Mouse (Mus musculus): ENCODE results near the gene Il23a. TPM values are rescaled to one million over a fixed set of nuclear protein-coding genes. Genes with fewer than 3 reads are reported as not detected.

Gene Il23a
- total and polyA plus RNA-seq, 3 experiments = 0.32 to 3.6 (median 0.49) TPM

DNA sequence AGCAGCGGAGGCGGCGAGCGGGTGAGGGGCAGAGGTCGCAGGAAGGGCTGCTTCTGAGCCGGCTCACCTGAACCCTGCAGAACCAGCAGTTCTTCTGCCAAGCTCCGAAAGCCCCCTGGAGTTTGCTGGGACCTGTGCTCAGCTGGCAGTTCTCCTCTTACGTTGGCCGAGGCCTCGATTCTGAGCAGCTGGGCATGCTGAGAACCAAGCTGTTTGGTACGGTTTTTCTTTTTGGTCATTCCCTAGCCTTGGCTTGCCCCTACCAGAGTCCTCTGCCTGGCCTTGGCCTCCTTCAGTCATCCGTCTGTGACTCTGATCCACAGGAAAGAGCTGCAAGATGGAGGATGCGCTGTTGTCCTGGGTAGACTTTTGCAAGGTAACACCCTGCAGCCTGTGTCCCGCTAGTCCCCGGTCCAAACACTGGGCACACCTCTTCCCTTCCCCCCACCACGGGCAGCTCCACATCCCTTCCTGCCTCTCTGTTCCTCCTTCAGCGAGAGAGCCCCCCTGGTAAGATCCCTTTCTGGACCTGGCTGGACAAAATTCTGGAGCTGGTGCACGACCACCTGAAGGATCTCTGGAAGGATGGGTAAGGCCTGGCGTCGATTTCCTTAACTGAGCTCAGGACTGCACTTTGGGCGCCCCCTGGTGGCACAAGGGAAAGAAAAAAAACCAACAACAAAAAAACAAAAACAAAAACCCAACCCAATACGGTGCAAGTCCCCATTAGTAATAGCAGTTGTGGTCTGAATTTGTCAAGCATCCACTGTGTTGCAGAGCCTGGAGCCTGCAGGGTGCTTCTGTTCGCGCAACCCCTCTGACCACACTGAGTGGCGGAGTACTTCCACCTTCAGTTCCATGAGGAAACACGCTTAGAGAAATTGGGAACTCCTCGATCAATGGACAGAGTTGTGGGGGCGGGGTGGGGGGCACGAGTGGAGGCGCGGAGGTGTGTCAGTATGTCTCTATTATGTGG lies 14.7 kb downstream of the Il23a start:
- in situ Hi-C loops (cut with MboI; ENCODE audit: low pct_ligation_motif_present, low pct_unique_long_range_greater_than_20kb, low sequenced_read_pairs) (no loop called here), dilution Hi-C loops (cut with MboI; ENCODE audit: extremely low pct_ligation_motif_present, extremely low pct_unique_long_range_greater_than_20kb, low sequenced_read_pairs) (no loop called here)
- no peaks in the 10 kb centered on the region for H3K27me3 ChIP-seq (replicated peaks)
- no peaks in the 10 kb centered on the region for H3K79me2 ChIP-seq (replicated peaks; ENCODE audit: control insufficient read depth, extremely low read depth, insufficient read depth, poor library complexity, severe bottlenecking)
- DNase-seq (ENCODE audit: extremely low read depth) = peak; percentile 66
- H3K9me3 ChIP-seq (replicated peaks; ENCODE audit: low read length) = no peaks in the 10 kb centered on the region
- no peak overlapping the region for H3K4me2 ChIP-seq (ENCODE audit: insufficient read depth, low read depth, poor library complexity, severe bottlenecking)
- peaks cover 0 to 27% of the 10 kb centered on the region in 2 experiments; a peak in 2 of 4 replicates for H3K4me1 ChIP-seq (ENCODE audit: control insufficient read depth in 1 of 2, insufficient read depth in 2 of 2)
- no peak overlapping the region for H3K9ac ChIP-seq (ENCODE audit: insufficient read depth, low read depth)
- peaks cover 70 to 89% of the 10 kb centered on the region in 2 experiments for H3K36me3 ChIP-seq (replicated peaks in 1 of 2; ENCODE audit: control insufficient read depth in 1 of 2, insufficient read depth in 1 of 2, low read length in 1 of 2)
- TF ChIP-seq TCF12 (IDR thresholded peaks at IDR 0.05; ENCODE audit: low read depth, low read length) (no peak), ZKSCAN1 (IDR thresholded peaks at IDR 0.05; ENCODE audit: borderline replicate concordance, low read depth, low read length) (no peak), SMC3 (IDR thresholded peaks at IDR 0.05; ENCODE audit: low read depth, low read length) (peak; percentile 82), KAT2A (IDR thresholded peaks at IDR 0.05; ENCODE audit: insufficient replicate concordance, low read length) (no peak), IRF4 (IDR thresholded peaks at IDR 0.05; ENCODE audit: low read depth, low read length) (no peak), POLR2A (IDR thresholded peaks at IDR 0.05; ENCODE audit: low read depth, low read length) (no peak), ZC3H11A (IDR thresholded peaks at IDR 0.05; ENCODE audit: low read depth, low read length) (0 out of 2 replicates have a peak, but pooled peaks have one; percentile 9), ZMIZ1 (IDR thresholded peaks at IDR 0.05; ENCODE audit: low read depth, low read length) (no peak), POLR2AphosphoS2 (IDR thresholded peaks at IDR 0.05; ENCODE audit: low read depth, low read length) (no peak), ZNF384 (IDR thresholded peaks at IDR 0.05; ENCODE audit: low read depth, low read length) (peak; percentile 83), MAFK (IDR thresholded peaks at IDR 0.05; ENCODE audit: insufficient replicate concordance, low read length) (no peak), TBP (conservative IDR thresholded peaks at IDR 0.05; ENCODE audit: low read depth, low read length) (no peak), CTCF (conservative IDR thresholded peaks at IDR 0.05 in 1 of 2, IDR thresholded peaks at IDR 0.05 in 1 of 2; ENCODE audit: low read depth in 2 of 2, low read length in 2 of 2) (peak; percentile 27 to 85; a peak in 2 of 4 replicates), HCFC1 (IDR thresholded peaks at IDR 0.05; ENCODE audit: low read depth, low read length) (no peak), NELFE (IDR thresholded peaks at IDR 0.05; ENCODE audit: low read depth, low read length) (no peak), UBTF (IDR thresholded peaks at IDR 0.05; ENCODE audit: low read depth, low read length) (no peak), RAD21 (IDR thresholded peaks at IDR 0.05; ENCODE audit: low read depth, low read length) (peak; percentile 72), ELF1 (IDR thresholded peaks at IDR 0.05; ENCODE audit: low read depth, low read length) (0 out of 2 replicates have a peak, but pooled peaks have one; percentile 27), RCOR1 (conservative IDR thresholded peaks at IDR 0.05; ENCODE audit: low read depth, low read length) (no peak), JUN (IDR thresholded peaks at IDR 0.05; ENCODE audit: insufficient read depth, low read depth, low read length) (no peak), GABPA (IDR thresholded peaks at IDR 0.05; ENCODE audit: insufficient replicate concordance, low read depth, low read length) (no peak), MXI1 (IDR thresholded peaks at IDR 0.05; ENCODE audit: low read depth, low read length) (no peak), MAZ (IDR thresholded peaks at IDR 0.05; ENCODE audit: low read depth, low read length) (no peak), PAX5 (IDR thresholded peaks at IDR 0.05; ENCODE audit: low read length) (no peak), USF1 (IDR thresholded peaks at IDR 0.05; ENCODE audit: low read depth, low read length) (no peak), CHD1 (IDR thresholded peaks at IDR 0.05; ENCODE audit: low read depth, low read length) (no peak)
- H3K4me3 ChIP-seq (replicated peaks in 1 of 3; ENCODE audit: low read depth in 2 of 3, low read length in 2 of 3, poor library complexity in 1 of 3) = no peak overlapping the region
- no peak overlapping the region for H3K27ac ChIP-seq (ENCODE audit: insufficient read depth, low read depth)
